Mouse (Mus musculus): ENCODE results near the gene Gm10217. TPM values are rescaled to one million over a fixed set of nuclear protein-coding genes. Genes with fewer than 3 reads are reported as not detected.

Gm10217 gene
- polyA plus RNA-seq, 1 experiment, result not detected

- no peak overlapping the region for H3ac ChIP-seq (ENCODE audit: control insufficient read depth, insufficient read length, low read depth)
- H3K36me3 ChIP-seq (ENCODE audit: control insufficient read depth, insufficient read depth), result no peaks in the 10 kb centered on the region
- H3K79me2 ChIP-seq (ENCODE audit: control insufficient read depth, insufficient read depth), result no peaks in the 10 kb centered on the region
- TF ChIP-seq FOSL1 (IDR thresholded peaks at IDR 0.05; ENCODE audit: insufficient read depth, low read length, poor library complexity, severe bottlenecking) (no peak), MYOD1 (IDR thresholded peaks at IDR 0.05; ENCODE audit: control insufficient read depth, insufficient read length, low read depth) (no peak), MAX (IDR thresholded peaks at IDR 0.05) (no peak), CEBPB (IDR thresholded peaks at IDR 0.05; ENCODE audit: low read depth) (no peak), MYOG (IDR thresholded peaks at IDR 0.05; ENCODE audit: control insufficient read depth, extremely low read depth, insufficient read length) (no peak), USF1 (IDR thresholded peaks at IDR 0.05; ENCODE audit: low read depth) (no peak), CTCF (IDR thresholded peaks at IDR 0.05; ENCODE audit: control insufficient read depth, insufficient read depth, insufficient read length) (no peak)
- no peak overlapping the region for H3K4me3 ChIP-seq (ENCODE audit: insufficient read depth, poor library complexity, severe bottlenecking)
- H3K79me3 ChIP-seq (ENCODE audit: low read depth), result no peaks in the 10 kb centered on the region
- no peaks in the 10 kb centered on the region for H3K27me3 ChIP-seq (ENCODE audit: control insufficient read depth, insufficient read depth, insufficient read length)
These were observed 1.1 kb downstream of the Gm10217 start for GRCm38 (mm10) chr8:9865150-9865549.

GRCm38 (mm10) chr8:9868094-9868493 lies 4.0 kb downstream of the Gm10217 start:
- TF ChIP-seq CTCF (IDR thresholded peaks at IDR 0.05; ENCODE audit: control insufficient read depth, insufficient read depth, insufficient read length) (no peak), MYOG (IDR thresholded peaks at IDR 0.05; ENCODE audit: control insufficient read depth, extremely low read depth, insufficient read length) (no peak), MAX (IDR thresholded peaks at IDR 0.05) (no peak), USF1 (IDR thresholded peaks at IDR 0.05; ENCODE audit: low read depth) (no peak), FOSL1 (IDR thresholded peaks at IDR 0.05; ENCODE audit: insufficient read depth, low read length, poor library complexity, severe bottlenecking) (no peak), MYOD1 (IDR thresholded peaks at IDR 0.05; ENCODE audit: control insufficient read depth, insufficient read length, low read depth) (no peak), CEBPB (IDR thresholded peaks at IDR 0.05; ENCODE audit: low read depth) (no peak)
- Histone ChIP-seq H3K79me3 (ENCODE audit: low read depth) (no peaks in the 10 kb centered on the region), H3K79me2 (ENCODE audit: control insufficient read depth, insufficient read depth) (no peaks in the 10 kb centered on the region), H3ac (ENCODE audit: control insufficient read depth, insufficient read length, low read depth) (no peak overlapping the region), H3K27me3 (ENCODE audit: control insufficient read depth, insufficient read depth, insufficient read length) (no peaks in the 10 kb centered on the region), H3K36me3 (ENCODE audit: control insufficient read depth, insufficient read depth) (no peaks in the 10 kb centered on the region), H3K4me3 (ENCODE audit: insufficient read depth, poor library complexity, severe bottlenecking) (no peak overlapping the region)

GRCm38 (mm10) chr8:9876241-9876640 lies 12.2 kb downstream of the Gm10217 start:
- Histone ChIP-seq H3K4me3 (ENCODE audit: insufficient read depth, poor library complexity, severe bottlenecking) (no peak overlapping the region), H3K79me3 (ENCODE audit: low read depth) (no peaks in the 10 kb centered on the region), H3K79me2 (ENCODE audit: control insufficient read depth, insufficient read depth) (no peaks in the 10 kb centered on the region), H3K36me3 (ENCODE audit: control insufficient read depth, insufficient read depth) (no peaks in the 10 kb centered on the region), H3K27me3 (ENCODE audit: control insufficient read depth, insufficient read depth, insufficient read length) (no peaks in the 10 kb centered on the region), H3ac (ENCODE audit: control insufficient read depth, insufficient read length, low read depth) (no peak overlapping the region)
- TF ChIP-seq MAX (IDR thresholded peaks at IDR 0.05) (no peak), MYOG (IDR thresholded peaks at IDR 0.05; ENCODE audit: control insufficient read depth, extremely low read depth, insufficient read length) (no peak), CTCF (IDR thresholded peaks at IDR 0.05; ENCODE audit: control insufficient read depth, insufficient read depth, insufficient read length) (no peak), FOSL1 (IDR thresholded peaks at IDR 0.05; ENCODE audit: insufficient read depth, low read length, poor library complexity, severe bottlenecking) (no peak), MYOD1 (IDR thresholded peaks at IDR 0.05; ENCODE audit: control insufficient read depth, insufficient read length, low read depth) (peak; percentile 73), USF1 (IDR thresholded peaks at IDR 0.05; ENCODE audit: low read depth) (no peak), CEBPB (IDR thresholded peaks at IDR 0.05; ENCODE audit: low read depth) (no peak)

- H3K36me3 ChIP-seq (ENCODE audit: control insufficient read depth, insufficient read depth), result no peaks in the 10 kb centered on the region
- TF ChIP-seq MYOD1 (IDR thresholded peaks at IDR 0.05; ENCODE audit: control insufficient read depth, insufficient read length, low read depth), result no peak
- TF ChIP-seq CTCF (IDR thresholded peaks at IDR 0.05; ENCODE audit: control insufficient read depth, insufficient read depth, insufficient read length), result no peak
- no peak for TF ChIP-seq CEBPB (IDR thresholded peaks at IDR 0.05; ENCODE audit: low read depth)
- TF ChIP-seq FOSL1 (IDR thresholded peaks at IDR 0.05; ENCODE audit: insufficient read depth, low read length, poor library complexity, severe bottlenecking), result no peak
- TF ChIP-seq MYOG (IDR thresholded peaks at IDR 0.05; ENCODE audit: control insufficient read depth, extremely low read depth, insufficient read length), result no peak
- no peak for TF ChIP-seq USF1 (IDR thresholded peaks at IDR 0.05; ENCODE audit: low read depth)
- TF ChIP-seq MAX (IDR thresholded peaks at IDR 0.05), result no peak
- no peaks in the 10 kb centered on the region for H3K27me3 ChIP-seq (ENCODE audit: control insufficient read depth, insufficient read depth, insufficient read length)
- no peaks in the 10 kb centered on the region for H3K79me2 ChIP-seq (ENCODE audit: control insufficient read depth, insufficient read depth)
- H3ac ChIP-seq (ENCODE audit: control insufficient read depth, insufficient read length, low read depth), result no peak overlapping the region
- no peaks in the 10 kb centered on the region for H3K79me3 ChIP-seq (ENCODE audit: low read depth)
- H3K4me3 ChIP-seq (ENCODE audit: insufficient read depth, poor library complexity, severe bottlenecking), result no peak overlapping the region
These were observed 15.9 kb downstream of the Gm10217 start for GRCm38 (mm10) chr8:9879921-9880320.

- no peak overlapping the region for H3ac ChIP-seq (ENCODE audit: control insufficient read depth, insufficient read length, low read depth)
- H3K79me3 ChIP-seq (ENCODE audit: low read depth), result no peaks in the 10 kb centered on the region
- H3K4me3 ChIP-seq (ENCODE audit: insufficient read depth, poor library complexity, severe bottlenecking), result no peak overlapping the region
- no peaks in the 10 kb centered on the region for H3K79me2 ChIP-seq (ENCODE audit: control insufficient read depth, insufficient read depth)
- H3K27me3 ChIP-seq (ENCODE audit: control insufficient read depth, insufficient read depth, insufficient read length), result no peaks in the 10 kb centered on the region
- no peak for TF ChIP-seq FOSL1 (IDR thresholded peaks at IDR 0.05; ENCODE audit: insufficient read depth, low read length, poor library complexity, severe bottlenecking)
- TF ChIP-seq CTCF (IDR thresholded peaks at IDR 0.05; ENCODE audit: control insufficient read depth, insufficient read depth, insufficient read length), result no peak
- no peak for TF ChIP-seq MYOD1 (IDR thresholded peaks at IDR 0.05; ENCODE audit: control insufficient read depth, insufficient read length, low read depth)
- TF ChIP-seq CEBPB (IDR thresholded peaks at IDR 0.05; ENCODE audit: low read depth), result no peak
- TF ChIP-seq USF1 (IDR thresholded peaks at IDR 0.05; ENCODE audit: low read depth), result no peak
- TF ChIP-seq MYOG (IDR thresholded peaks at IDR 0.05; ENCODE audit: control insufficient read depth, extremely low read depth, insufficient read length), result no peak
- no peak for TF ChIP-seq MAX (IDR thresholded peaks at IDR 0.05)
- H3K36me3 ChIP-seq (ENCODE audit: control insufficient read depth, insufficient read depth), result no peaks in the 10 kb centered on the region
These were observed 22.7 kb downstream of the Gm10217 start for GRCm38 (mm10) chr8:9886714-9887113.

- H3K27me3 ChIP-seq (ENCODE audit: control insufficient read depth, insufficient read depth, insufficient read length), result no peaks in the 10 kb centered on the region
- TF ChIP-seq CTCF (IDR thresholded peaks at IDR 0.05; ENCODE audit: control insufficient read depth, insufficient read depth, insufficient read length), result no peak
These were observed 35.1 kb downstream of the Gm10217 start for GRCm38 (mm10) chr8:9899199-9899598.

More at GRCm38 (mm10) chr8:9899199-9899598, 35.1 kb downstream of the Gm10217 start:
- Histone ChIP-seq H3K4me3 (ENCODE audit: insufficient read depth, poor library complexity, severe bottlenecking) (no peak overlapping the region), H3ac (ENCODE audit: control insufficient read depth, insufficient read length, low read depth) (no peak overlapping the region), H3K79me3 (ENCODE audit: low read depth) (no peaks in the 10 kb centered on the region), H3K36me3 (ENCODE audit: control insufficient read depth, insufficient read depth) (no peaks in the 10 kb centered on the region), H3K79me2 (ENCODE audit: control insufficient read depth, insufficient read depth) (no peaks in the 10 kb centered on the region)
